Mouse (Mus musculus): ENCODE results near the gene Bet1l.

The Bet1l gene

DNA sequence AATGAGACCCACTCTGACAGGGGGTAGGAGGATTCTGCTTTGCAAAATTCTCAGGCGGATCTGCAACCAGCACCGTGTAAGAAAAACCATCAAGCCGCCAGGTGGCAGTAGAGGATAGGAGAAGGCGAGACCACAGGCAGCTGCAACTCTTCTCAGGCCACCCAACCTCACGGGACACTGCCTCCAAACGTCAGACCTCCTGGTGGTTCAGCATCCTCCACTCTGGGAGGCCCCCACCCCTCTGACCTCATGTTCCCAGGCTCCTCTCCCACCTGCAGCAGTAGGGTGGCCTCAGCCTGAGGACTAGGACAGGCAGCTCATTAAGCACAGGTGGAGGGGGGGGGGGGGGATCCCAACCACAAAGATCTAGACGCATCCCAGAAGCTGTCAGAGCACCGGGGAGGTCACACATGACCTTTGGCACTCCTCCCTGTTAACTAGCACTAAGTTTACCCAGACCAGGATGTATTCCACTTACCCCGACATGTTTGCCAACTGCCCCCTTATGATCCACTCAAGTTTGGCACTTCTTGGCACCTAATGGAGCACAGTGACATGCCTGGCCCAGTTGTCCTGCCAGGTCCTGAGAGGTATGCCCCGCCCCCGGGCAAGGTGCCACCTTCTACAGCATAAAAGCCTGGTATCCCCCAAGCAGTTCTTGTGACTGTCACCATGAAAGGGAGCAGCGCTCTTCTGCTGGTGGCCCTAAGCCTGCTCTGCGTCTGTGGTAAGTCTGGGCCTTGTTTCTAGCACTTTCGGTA is 12.3 kb downstream of the Bet1l start, which contains the start of gene Scgb1c1:
TSS of gene Scgb1c1 (plus strand) at position 643 of the 761 bp plus-strand sequence.
- Histone ChIP-seq H3K36me3 (ENCODE audit: insufficient read depth, low read length) (no peaks in the 10 kb centered on the region), H3K4me1 (replicated peaks; ENCODE audit: low read depth, low read length) (peaks cover 88% of the 10 kb centered on the region), H3K27me3 (ENCODE audit: insufficient read depth, low read length) (peaks cover 18% of the 10 kb centered on the region; the same call in 1 of the 2 replicates), H3K4me3 (replicated peaks; ENCODE audit: low read length) (peak within 1 kb of the TSS; percentile 10; the same call in 1 of the 2 replicates), H3K9me3 (ENCODE audit: low read length) (no peaks in the 10 kb centered on the region)
- TF ChIP-seq NANOG (IDR thresholded peaks at IDR 0.05; ENCODE audit: borderline replicate concordance, low read length), result no peak
- TF ChIP-seq CTCF (conservative IDR thresholded peaks at IDR 0.05; ENCODE audit: low read length), result peak; percentile 62
- TF ChIP-seq POU5F1 (IDR thresholded peaks at IDR 0.05; ENCODE audit: borderline replicate concordance, low read length), result no peak

DNA sequence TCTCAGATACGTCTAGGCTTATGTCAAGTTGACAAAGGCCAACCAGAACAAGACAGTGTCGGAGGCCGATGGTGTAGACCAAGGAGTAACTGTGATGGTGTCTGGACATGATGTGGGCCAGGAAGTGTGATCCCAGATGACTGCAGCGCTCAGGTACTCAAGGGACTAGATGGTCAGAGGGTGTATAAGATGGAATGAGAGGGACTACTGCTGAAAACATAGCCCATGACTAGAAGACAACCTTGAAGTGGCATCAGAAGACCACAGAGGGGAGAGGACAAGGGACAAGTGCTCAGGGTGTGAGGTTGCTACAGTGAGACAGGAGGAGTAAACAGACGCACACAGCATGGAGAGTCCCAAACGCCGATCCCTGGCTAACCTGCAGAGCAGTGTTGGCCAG is 13.6 kb downstream of the Bet1l start:
- Histone ChIP-seq H3K36me3 (ENCODE audit: insufficient read depth, low read length) (no peaks in the 10 kb centered on the region), H3K4me1 (replicated peaks; ENCODE audit: low read depth, low read length) (peaks cover 96% of the 10 kb centered on the region), H3K9me3 (ENCODE audit: low read length) (no peaks in the 10 kb centered on the region), H3K4me3 (replicated peaks; ENCODE audit: low read length) (no peak overlapping the region), H3K27me3 (ENCODE audit: insufficient read depth, low read length) (peaks cover 18% of the 10 kb centered on the region; the same call in 1 of the 2 replicates)
- TF ChIP-seq NANOG (IDR thresholded peaks at IDR 0.05; ENCODE audit: borderline replicate concordance, low read length), result no peak
- no peak for TF ChIP-seq CTCF (conservative IDR thresholded peaks at IDR 0.05; ENCODE audit: low read length)
- no peak for TF ChIP-seq POU5F1 (IDR thresholded peaks at IDR 0.05; ENCODE audit: borderline replicate concordance, low read length)

DNA sequence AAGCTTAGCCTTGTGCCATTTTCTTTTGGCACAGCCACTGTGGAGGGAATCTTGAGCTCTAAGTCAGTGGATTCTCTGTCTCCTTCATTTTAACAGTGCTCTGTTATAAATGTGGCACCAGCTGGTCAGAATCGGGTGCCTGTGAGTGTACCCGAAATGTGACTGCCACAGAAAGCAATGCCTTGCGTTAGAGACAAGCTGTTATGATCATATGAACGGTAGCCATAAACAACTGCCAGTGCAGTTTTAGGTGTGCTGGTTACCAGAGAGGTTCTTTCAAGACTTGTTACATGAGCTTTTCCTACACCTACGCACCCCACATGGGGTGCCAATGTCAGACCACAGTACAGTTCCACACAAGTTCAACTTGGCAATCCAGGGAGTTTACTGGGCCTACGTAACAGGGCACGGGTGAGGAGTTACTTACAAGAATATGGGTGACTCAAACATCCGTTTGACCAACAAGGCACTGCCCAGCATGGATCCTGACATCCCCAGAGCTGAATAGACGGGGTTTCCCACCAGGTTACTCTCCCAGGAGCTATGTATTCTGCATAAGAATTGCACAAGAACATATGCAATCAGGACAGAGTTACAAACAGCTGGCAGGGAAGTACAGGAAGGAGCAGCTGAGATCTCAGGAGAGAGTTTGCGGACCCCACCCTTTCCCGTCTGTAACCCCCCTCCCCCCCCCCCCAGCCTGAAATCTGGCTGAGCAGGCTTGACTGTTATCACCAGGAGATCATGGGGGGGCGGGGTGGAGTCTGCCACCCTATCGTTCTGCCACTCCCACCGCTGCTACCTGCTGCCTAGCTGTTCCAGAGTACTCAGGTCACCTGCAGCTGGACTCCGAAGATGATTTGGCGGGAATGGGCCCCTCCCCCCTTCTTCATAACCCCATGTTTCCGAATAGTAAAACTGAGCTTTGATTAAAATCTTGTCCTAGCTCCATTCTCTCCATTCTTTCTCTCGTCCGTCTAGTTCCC is 16.3 kb downstream of the Bet1l start:
- peaks cover 80% of the 10 kb centered on the region for H3K4me1 ChIP-seq (replicated peaks; ENCODE audit: low read depth, low read length)
- H3K9me3 ChIP-seq (ENCODE audit: low read length), result no peaks in the 10 kb centered on the region
- peak overlapping the region; percentile 35 for H3K4me3 ChIP-seq (replicated peaks; ENCODE audit: low read length)
- H3K27me3 ChIP-seq (ENCODE audit: insufficient read depth, low read length), result peaks cover 18% of the 10 kb centered on the region; the same call in 1 of the 2 replicates
- TF ChIP-seq POU5F1 (IDR thresholded peaks at IDR 0.05; ENCODE audit: borderline replicate concordance, low read length) (peak; percentile 87), NANOG (IDR thresholded peaks at IDR 0.05; ENCODE audit: borderline replicate concordance, low read length) (no peak), CTCF (conservative IDR thresholded peaks at IDR 0.05; ENCODE audit: low read length) (no peak)
- H3K36me3 ChIP-seq (ENCODE audit: insufficient read depth, low read length), result peaks cover 23% of the 10 kb centered on the region

DNA sequence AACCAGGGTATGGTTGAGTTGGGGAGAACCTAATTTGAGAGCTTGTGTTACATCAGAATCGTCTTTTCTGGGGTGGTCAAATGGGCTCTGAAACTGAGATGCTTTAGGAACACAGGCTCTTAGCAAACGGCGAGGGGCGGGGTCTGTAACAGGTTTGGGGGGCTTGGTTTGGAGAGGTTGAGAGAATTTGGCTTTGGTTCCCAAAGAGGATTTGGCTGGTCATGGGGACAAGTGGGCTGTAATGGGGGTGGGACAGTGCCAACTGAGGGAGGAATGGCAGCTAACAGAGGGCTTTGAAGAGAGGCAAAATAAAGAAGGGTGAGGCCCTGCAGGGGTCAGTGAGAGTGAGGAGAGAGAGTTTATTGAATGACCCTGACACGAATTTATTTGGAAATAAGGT is 17.8 kb downstream of the Bet1l start:
- peaks cover 80% of the 10 kb centered on the region for H3K4me1 ChIP-seq (replicated peaks; ENCODE audit: low read depth, low read length)
- H3K27me3 ChIP-seq (ENCODE audit: insufficient read depth, low read length), result peaks cover 18% of the 10 kb centered on the region; the same call in 1 of the 2 replicates
- H3K4me3 ChIP-seq (replicated peaks; ENCODE audit: low read length), result no peak overlapping the region; the same call in 1 of the 2 replicates
- H3K36me3 ChIP-seq (ENCODE audit: insufficient read depth, low read length), result peaks cover 23% of the 10 kb centered on the region
- TF ChIP-seq CTCF (conservative IDR thresholded peaks at IDR 0.05; ENCODE audit: low read length) (no peak), POU5F1 (IDR thresholded peaks at IDR 0.05; ENCODE audit: borderline replicate concordance, low read length) (no peak), NANOG (IDR thresholded peaks at IDR 0.05; ENCODE audit: borderline replicate concordance, low read length) (no peak)
- H3K9me3 ChIP-seq (ENCODE audit: low read length), result no peaks in the 10 kb centered on the region

DNA sequence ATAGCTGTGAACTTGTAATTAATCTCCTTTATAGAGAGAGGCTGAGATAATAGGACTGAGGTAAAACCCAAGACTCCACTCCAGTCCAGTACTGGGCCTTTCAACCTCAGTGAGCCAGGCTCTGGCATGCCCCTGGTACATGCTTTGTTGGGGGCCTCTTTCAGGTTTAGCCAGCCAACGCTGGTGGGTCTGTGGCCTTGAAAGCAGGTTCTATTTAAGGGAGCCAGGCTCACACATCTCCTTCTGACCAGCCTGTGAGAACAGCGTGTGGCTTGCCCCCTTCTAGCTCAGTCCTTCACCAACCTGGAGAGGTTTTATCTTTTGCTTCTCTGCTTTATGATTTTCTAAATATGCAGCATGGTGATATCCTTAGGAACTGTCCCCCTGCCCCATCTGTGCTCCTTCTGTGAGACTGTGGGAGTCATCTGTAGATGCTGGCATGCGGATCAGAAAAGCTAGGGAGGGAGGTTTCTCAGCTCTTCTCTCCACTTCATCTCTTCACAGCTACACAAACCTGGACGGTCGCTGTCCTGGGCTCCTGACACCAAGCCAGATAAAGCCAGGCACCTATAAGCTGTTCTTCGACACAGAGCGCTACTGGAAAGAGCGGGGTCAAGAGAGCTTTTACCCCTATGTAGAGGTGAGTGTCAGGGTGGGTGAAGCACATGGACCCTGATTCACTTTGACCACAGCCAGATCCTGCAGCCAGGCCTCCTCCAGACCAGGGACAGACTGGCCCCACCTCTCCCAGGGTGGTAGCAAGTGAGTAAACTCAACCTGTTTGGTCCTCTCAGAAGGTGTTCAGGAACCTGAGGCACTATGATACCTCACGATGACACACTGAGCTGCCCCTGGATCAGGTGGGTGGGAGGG is 20.9 kb downstream of the Bet1l start:
- Histone ChIP-seq H3K27me3 (ENCODE audit: insufficient read depth, low read length) (peaks cover 3% of the 10 kb centered on the region; the same call in 1 of the 2 replicates), H3K9me3 (ENCODE audit: low read length) (no peaks in the 10 kb centered on the region), H3K36me3 (ENCODE audit: insufficient read depth, low read length) (peaks cover 23% of the 10 kb centered on the region), H3K4me1 (replicated peaks; ENCODE audit: low read depth, low read length) (peaks cover 65% of the 10 kb centered on the region), H3K4me3 (replicated peaks; ENCODE audit: low read length) (no peak overlapping the region)
- TF ChIP-seq NANOG (IDR thresholded peaks at IDR 0.05; ENCODE audit: borderline replicate concordance, low read length) (no peak), POU5F1 (IDR thresholded peaks at IDR 0.05; ENCODE audit: borderline replicate concordance, low read length) (no peak), CTCF (conservative IDR thresholded peaks at IDR 0.05; ENCODE audit: low read length) (no peak)

DNA sequence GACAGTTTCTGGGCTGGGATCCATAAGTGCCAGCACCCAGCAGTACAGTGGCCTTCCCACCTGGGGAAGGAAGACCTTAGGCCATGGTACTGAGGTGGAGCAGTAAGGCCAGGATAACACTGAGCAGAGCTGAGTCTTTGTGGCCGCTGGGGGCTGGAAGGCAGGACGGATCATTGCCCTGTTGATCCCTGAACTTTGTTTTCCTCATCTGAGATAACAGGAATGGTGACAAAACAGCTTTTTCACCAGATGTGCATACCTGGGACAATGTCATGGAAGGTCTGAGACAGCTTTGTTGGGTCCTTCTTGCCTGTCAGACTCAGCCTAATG is 21.7 kb downstream of the Bet1l start:
- peak overlapping the region; percentile 77 for H3K4me3 ChIP-seq (replicated peaks; ENCODE audit: low read length)
- H3K9me3 ChIP-seq (ENCODE audit: low read length), result no peaks in the 10 kb centered on the region
- peaks cover 3% of the 10 kb centered on the region; the same call in 1 of the 2 replicates for H3K27me3 ChIP-seq (ENCODE audit: insufficient read depth, low read length)
- H3K36me3 ChIP-seq (ENCODE audit: insufficient read depth, low read length), result peaks cover 23% of the 10 kb centered on the region
- peaks cover 59% of the 10 kb centered on the region for H3K4me1 ChIP-seq (replicated peaks; ENCODE audit: low read depth, low read length)
- no peak for TF ChIP-seq NANOG (IDR thresholded peaks at IDR 0.05; ENCODE audit: borderline replicate concordance, low read length)
- no peak for TF ChIP-seq CTCF (conservative IDR thresholded peaks at IDR 0.05; ENCODE audit: low read length)
- no peak for TF ChIP-seq POU5F1 (IDR thresholded peaks at IDR 0.05; ENCODE audit: borderline replicate concordance, low read length)

DNA sequence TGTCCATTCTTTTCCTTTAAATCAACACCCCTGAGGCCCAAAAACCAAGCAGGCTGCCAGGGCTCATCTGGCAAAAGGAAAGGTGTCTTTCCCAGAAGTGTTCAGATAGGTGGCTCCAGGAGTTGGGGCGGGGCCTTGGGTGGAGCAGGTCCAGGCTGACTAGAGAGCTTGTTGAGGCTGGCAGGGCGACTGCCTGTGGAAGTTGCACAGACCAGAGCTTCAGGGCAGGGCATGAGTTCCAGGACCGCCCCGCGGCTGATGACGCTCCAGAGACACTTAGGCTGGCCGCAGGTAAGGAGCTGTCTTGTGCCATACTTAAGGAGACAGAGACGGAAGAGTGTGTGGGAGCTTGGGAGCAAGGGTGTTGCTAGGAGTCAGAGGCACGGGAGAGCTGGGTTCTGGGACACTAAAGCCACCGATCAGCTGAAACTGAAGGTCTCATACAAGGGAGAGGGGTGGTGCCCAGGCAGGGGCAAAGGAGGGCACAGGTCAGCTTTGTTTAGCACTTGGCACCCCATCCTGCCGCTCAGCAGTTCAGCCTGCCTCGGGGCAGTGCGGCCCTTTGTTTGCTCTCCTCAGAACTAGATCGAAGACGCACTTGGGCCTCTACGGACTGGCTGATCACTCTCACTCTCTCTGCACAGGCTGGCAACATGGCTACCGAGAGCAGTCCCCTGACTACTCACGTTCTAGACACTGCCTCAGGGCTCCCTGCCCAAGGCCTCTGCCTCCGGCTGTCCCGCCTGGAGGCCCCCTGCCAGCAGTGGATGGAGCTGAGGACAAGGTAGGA is 22.2 kb downstream of the Bet1l start, which contains the start of gene Urah:
TSS of gene Urah (plus strand) at position 51 of the 790 bp plus-strand sequence.
- TF ChIP-seq NANOG (IDR thresholded peaks at IDR 0.05; ENCODE audit: borderline replicate concordance, low read length) (no peak), CTCF (conservative IDR thresholded peaks at IDR 0.05; ENCODE audit: low read length) (no peak), POU5F1 (IDR thresholded peaks at IDR 0.05; ENCODE audit: borderline replicate concordance, low read length) (no peak)
- no peaks in the 10 kb centered on the region for H3K27me3 ChIP-seq (ENCODE audit: insufficient read depth, low read length)
- peaks cover 23% of the 10 kb centered on the region for H3K36me3 ChIP-seq (ENCODE audit: insufficient read depth, low read length)
- peaks cover 53% of the 10 kb centered on the region for H3K4me1 ChIP-seq (replicated peaks; ENCODE audit: low read depth, low read length)
- H3K9me3 ChIP-seq (ENCODE audit: low read length), result no peaks in the 10 kb centered on the region
- H3K4me3 ChIP-seq (replicated peaks; ENCODE audit: low read length), result peak within 1 kb of the TSS; percentile 77

All from E14TG2a.4 (cell line).